Mouse (Mus musculus) thymus, postnatal 0 days (tissue): Measurements from ENCODE around the gene S1pr4. TPM values are rescaled to one million over a fixed set of nuclear protein-coding genes. Genes with fewer than 3 reads are reported as not detected.

Experiments
- DNase-seq: peaks from one replicate; pipeline ENCODE4 v3.0.0-alpha.2; 2015; ENCODE audit warnings: low spot score
- polyA plus RNA-seq: library from polyadenylated mRNA; unstranded; fragments of >200 nt; fragmentation: Nextera tagmentation; extraction: Ambion mirVana; gene quantifications from 2 replicates; pipeline ENCODE4 v1.2.1, GENCODE M21; 2015

The S1pr4 gene
- polyA plus RNA-seq, 1 experiment from 2014 or later = 25.6 TPM

DNA sequence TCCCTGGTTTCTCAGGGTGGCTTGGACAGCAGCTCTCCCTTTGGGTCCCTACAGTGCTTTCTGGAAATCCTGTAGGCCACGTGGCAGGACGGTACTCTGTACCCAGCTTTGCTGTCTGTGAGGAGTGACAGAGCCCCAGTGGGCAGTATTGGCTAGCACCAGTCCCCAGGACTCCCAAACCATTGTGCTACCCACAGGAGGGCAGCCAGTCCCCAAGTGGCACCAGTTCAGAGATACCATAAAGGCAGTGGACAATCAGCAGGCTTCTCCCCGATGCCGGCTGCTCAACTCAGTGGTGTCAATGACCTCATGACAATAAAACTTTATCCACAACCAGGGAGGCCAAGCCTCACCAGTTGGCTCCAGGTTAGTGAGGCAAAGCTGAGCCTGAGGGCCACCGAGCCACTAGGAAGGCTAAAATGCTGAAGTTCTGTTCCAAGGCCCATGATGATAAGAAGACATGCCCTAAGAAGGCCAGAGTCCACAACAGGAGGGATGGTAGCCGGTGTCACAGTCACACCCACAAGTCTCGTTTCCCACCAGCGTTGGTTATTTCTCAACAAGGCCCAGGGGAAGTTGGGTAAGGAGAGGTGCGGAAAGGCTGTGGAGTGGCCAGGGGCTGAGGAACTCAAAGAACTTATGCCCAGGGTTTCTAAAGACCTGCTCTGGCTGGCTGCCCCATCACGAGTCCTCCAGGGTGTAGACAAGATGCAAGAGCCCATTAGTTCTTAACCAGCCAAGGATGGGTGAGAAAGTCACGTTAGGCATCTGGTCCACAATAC, 5.5 kb downstream of the S1pr4 start:
- DNase-seq = no peak

DNA sequence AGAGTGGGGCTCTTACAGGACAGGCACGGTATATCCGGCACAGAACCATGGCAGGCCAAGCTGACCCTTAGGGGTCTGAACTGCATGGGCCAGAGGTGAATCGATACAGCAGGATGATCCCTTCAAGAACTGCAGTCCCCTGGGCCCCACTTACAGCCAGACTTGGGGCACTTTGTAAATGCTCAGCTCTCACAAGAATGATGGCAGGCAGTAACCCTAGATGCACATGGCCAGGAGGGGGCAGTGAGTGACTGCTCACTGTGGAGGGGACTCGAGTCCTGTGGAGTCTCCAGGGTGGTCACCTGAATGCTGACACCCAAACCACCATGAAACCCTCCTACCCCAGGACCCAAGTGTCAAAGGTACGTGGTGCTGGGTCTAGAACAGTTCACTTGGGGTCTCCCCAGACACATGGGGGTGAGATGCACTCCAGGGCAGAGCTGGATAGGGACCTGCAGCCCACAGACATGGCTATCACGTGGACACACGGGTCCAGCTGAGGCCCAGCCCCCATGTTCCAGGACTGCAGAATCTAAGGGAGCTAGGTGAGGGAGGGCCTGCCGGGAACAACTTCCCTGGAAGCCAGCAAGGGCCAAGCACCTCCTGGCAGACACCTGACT, 6.2 kb downstream of the S1pr4 start:
- DNase-seq = peak; percentile 41

DNA sequence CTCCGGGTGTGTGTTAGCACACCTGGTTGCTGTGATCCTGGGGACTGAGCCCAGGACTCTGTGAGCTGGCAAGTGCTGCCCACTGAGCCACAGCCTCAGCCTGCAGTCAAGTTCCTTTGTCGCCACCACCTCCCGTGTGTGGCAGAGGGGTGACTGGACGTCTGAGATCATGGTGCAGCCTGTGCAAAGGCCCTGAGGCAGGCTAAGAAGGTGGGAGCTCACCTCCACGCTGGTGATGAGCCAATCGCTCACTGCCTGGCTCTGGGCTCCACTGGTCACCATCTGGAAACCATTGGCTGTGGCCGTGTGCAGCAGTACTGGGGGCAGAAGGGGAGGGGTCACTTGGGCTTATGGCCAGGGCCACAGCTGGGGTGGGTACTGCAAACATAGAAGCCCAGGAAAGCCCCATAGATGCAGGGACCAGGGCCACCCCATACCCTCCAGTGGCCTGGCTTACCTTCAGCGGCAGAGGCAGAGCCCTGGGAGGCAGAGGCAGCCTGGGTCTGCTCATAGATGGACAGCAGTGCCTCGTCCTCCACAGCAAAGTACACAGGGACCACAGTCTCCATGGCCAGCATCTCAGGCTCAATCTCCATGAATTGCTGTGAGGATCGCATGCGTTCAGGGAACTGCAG, 7.2 kb downstream of the S1pr4 start:
- no peak for DNase-seq

DNA sequence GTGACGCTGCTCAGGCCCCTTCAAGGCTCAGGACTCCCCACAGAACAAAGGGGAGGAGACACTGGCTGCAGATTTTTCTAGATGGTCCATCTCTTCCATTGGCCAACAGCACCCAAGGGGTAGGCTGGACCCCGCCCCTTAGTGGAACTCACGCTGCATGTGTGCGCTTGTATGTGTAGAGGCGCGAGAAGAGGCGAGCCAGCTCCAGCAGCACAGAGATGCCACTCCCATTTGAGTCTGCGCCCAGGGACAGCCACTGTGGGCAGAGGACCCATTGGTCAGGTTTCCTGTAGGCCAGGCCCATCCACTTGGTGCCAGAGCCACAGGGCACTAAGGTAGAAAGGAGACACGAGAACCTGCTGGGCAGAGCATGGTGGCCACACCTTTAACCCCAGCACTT, 8.9 kb downstream of the S1pr4 start:
- no peak for DNase-seq

DNA sequence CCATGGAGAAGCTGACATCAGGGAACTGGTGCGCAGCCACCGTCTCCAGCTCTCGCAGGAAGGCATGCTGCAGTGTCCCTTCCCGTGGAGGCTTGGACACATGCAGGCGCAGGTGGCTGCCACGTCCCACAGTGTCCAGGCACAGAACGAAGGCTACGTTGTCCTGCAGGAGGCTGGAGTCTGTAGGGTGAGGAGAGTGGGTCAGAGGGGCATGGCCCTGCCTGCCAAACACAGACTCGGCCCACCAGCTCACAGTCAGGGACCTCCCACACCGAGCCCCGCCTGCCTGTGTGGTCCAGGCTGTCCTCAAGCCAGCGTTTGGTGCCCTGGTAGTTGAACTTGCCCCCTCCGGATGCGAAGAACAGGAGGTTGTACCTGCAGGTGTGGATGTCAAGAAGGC, 10.0 kb downstream of the S1pr4 start:
- no peak for DNase-seq

DNA sequence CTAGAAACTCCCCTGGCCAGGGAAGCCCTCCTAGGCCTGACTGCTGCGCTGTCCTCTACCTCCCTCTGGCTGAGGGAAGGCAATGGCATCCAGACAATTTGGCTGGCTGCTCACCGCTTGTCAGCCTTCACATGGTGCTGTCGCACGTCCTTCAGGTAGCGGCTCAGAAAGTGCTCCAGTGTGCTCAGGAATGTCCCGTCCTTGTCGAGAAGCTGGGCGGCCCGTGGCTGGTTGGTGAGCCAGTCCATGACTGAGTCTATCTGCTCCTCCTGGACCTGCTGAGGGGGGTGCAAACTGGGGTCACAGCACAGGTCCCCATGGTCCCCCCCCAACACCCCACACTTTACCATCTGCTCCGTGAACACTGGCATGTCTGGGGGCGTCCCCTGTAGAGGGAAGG, 11.9 kb downstream of the S1pr4 start:
- DNase-seq = no peak

DNA sequence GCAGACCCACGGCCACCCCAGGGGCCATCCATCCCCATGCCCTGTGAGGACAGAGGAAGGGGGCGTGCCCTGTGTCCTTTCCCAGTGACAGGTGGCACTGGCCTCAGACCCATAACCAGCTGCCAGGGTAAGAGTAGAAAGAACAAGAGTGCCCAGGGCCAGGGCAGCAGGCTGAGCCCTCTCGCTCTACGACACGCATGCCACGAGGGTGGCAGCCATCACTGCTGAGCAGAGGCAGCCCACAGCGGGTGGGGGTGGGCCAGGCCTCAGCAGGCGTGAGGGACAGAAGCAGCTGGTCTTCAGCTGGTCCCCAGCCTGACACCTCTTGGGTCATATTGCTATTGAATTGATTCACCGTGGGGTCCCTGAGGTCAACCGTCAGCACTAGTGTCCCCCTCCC, 13.4 kb downstream of the S1pr4 start:
- no peak for DNase-seq

DNA sequence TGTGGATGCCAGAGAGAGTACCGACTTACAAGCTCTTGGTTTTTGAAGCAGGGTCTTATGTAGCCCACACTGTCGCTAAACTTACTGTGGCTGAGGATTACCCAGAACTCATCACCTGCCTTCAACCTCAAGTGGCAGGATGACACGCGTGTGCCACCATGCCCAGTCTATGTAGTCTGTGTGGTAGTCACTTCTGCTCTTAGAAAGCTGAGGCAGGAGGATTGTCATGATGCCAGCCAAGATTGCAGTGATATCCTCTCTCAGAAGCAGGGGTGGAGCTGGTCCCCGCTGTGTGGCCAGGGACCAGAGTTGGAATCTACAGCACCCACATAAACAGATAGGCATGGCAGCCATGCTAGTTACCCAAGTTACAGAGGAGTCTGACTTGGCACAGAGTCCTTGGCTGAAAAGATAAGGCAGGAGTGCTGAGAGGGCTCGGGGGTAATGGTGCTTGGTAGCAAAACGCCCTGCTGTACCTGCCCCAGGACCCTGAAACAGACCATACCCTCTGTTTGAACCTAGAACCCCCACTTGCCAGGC, 14.4 kb downstream of the S1pr4 start:
- no peak for DNase-seq

DNA sequence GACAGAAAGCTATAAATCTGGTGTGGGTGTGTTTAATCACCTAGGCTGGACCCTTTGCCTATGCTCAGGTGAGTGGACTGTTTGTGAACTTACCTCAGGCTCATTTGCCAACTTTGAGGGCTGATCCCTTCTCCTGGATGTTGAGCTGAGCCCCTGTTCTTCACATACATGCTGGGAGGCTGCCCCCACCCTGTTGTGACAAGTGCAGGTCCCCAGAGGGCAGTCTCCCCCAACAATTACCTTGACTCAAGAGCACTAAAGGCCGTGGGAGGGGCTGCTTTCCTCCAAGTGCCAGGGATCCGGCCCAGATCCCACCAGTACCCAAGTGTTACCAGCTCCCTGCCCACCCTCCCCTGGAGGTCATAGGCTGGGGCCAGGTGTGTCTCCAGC, 14.9 kb downstream of the S1pr4 start:
- peak; percentile 56 for DNase-seq

DNA sequence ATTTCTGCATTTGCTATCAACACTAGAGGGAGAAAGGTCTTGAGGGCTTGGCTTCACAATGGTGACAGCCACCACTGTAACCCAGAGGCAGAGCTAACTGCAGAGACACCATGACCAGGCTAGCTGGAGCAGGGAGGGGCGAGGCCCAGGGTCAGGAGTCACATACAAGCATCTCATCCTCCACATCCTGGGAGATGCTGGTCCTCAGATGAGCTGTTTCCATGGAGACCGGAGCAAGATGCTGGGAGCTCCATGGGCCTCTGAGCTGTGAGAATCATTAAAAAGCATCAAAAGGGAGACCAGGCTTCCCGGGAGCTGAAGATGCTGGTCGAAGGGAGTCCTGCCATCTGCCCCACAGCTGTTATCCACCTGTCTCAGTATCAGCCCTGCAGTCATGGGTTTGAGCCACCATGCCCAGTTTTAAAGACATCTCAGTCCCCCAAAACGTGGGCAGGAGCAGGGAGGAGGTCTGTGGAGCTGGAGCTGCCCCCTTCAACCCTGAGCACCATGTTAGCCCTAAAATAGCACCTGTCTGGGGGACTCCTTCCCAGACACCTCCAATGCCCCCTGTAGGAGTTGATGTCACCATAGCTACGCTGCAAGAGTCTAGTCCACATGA, 15.4 kb downstream of the S1pr4 start:
- no peak for DNase-seq

DNA sequence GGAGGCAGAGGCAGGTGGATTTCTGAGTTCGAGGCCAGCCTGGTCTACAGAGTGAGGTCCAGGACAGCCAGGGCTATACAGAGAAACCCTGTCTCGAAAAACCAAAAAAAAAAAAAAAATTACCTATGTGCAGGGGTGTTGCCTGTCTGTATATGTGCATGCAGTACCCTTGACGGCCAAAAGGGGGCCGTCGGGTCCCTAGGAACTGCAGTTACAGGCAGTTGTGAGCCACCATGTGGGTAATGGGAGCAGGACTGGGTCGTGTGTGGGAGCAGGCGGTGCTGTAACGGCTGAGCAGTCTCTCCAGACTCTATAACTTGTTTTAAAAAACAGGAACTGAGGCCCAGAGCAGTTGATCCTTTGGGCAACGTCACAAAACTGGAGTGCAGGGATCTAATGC, 15.9 kb downstream of the S1pr4 start:
- DNase-seq = peak; percentile 61

DNA sequence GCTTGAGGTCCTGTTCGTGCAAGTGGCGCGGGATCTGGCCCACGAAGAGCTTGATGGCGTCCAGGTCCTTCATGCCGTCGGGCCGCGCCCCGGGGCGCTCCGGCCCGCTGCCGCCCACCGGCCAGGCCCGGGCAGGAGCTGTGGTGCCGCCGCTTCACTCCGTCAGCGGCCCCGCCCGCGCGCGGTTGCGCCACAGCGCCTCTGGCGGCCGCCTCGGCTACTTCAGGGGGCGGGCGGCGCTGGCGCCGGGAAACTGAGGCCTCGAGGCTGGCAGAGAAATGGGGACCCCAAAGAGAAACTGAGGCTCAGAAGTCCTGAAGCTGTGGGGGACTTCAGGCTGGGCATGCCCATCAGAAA, 17.4 kb downstream of the S1pr4 start, which contains the start of gene Celf5:
TSS of gene Celf5 (minus strand) at position 177 of the 357 bp plus-strand sequence.
- DNase-seq = peak; percentile 61

DNA sequence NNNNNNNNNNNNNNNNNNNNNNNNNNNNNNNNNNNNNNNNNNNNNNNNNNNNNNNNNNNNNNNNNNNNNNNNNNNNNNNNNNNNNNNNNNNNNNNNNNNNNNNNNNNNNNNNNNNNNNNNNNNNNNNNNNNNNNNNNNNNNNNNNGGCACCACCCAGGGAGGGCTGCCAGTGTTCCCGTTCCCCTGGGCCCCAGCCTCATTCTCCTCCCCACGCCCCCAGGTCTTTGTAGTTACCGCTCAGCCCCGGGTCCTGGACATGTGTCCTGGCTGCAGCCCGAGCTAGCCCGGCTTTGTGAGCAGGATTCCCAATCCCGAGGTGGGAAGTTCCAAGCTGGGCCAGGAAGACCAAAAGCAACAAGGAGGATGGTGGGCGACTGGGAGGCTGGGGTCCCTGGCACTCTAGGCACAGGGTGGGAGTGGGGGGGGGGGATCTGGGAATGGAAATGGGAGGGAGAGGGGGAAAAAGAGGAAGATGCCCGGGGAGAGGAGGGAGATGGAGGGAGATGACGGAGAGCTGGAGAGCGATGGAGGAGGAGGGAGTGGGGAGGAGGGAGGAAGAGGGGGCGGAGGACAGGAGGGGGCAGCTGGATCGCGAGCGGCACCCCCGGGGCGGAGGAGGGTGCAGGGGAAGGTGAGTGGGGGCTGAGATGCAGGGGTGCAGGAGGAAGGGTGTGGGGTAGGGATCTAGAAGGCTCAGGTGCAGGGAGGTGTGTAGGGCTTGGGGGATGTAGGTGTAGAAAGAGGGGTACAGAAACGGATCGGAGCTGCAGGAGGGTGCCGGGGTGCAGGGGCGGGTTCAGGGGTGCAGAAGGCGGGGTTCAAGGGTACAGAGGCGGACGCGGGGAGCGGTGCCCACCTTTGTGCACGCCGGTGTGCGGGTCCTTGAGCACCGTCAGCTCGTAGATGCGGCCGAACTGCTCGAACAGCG, 18.1 kb downstream of the S1pr4 start:
- no peak for DNase-seq

DNA sequence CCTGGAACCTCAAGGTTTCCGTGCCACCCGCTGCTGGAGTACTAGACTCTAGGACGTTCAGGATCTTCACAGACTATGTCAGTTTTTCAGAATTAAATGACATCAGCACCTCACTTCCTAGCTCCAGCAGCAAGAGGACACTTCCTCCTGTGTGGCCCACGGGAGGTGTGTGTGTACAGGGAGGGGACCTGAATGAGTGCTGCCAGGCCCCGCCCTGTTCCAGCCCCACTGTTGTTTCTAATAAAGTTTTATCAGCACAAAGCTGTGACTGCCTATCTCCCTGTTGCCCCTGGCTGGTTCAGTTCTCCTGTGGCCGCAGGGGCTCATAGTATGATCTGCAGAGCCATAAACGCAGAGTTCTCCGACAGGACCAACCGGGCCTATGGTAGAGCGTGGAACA, 25.5 kb downstream of the S1pr4 start:
- no peak for DNase-seq

DNA sequence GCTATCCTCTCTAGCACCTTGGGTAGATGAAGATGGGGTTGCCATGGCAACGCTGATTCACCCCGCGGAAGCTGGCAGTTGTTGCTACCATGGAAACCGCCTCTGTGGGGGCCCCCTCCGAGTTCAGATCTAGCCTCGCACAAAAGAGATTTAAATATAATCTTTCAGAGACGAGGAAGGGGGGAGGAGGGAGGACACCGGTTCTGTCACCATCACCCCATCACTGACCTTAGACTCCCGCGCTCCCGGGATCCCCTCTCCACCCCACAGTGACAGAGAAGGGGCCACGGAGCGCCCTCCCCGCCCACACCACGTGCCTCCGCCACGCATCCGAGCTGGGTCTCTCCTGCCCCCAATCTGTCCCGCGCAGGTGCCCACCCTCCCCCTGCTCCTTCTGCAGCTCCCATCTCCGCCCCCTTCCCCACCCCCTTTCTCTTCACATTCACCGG, 26.9 kb downstream of the S1pr4 start:
- peak; percentile 75 for DNase-seq

DNA sequence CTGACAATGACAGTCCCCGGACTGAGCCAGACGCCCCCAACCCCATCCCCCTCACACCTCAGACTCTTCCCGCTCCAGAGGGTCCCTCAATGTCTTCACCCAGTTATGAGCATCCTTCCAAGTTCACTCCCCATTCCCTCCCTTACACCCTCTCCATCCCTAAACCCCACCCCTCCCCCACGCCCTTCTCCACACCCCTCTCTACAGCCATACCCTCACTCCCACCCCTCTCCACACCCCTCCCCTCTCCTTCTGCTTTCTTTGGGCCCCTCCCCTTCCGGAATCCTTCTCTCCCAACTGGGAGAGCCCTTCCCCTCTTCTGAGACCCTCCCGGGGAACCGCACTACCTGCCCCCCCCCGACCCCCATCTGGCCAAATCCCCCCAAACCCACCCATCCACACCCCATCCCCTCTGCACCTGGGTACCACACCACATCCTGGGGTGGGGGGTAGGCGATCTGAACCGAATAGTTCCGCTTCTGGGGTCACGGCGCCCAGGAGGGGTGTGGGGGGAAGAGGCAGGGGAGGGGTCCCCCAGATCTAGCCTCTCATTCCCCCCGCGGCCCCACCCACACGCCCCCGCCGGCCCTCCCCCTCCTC, 27.4 kb downstream of the S1pr4 start:
- DNase-seq = no peak

DNA sequence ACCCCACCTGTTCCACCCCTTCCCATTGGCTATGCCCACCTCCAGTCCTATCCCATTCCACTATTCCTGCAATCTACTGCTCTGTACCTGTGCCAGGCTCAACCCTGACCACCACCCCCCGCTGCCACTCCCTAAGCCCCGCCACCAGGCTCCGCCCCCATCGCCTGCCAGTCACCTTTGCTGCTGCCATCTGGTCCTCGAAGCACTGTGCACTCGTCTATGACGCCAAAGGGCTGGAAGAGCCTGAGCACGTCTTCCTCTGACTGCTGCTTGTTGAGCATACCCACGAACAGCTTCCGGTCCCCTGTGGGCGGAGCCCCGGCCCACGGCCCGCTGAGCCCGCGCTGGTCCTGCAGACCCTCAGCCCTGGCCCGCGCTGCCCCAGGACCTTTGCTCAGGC, 29.5 kb downstream of the S1pr4 start:
- DNase-seq = peak; percentile 28

DNA sequence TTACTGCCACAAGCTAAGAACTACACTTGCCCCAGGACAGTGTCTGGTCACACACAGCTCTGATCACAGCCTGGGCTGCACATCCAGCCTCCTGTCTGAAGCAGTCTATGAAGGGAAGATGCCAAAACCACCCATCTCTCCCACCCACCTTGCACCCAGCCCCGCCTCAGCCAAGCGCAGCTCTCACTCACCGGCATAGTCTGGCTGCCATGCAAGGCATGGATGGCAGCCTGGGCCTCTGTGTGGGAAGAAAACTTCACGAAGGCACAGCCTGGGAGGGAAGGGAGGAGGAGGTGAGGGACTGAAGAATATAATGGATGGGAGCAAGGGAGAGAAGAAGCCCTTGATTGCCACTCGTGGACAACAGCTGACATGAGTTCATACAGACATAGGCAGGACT, 30.7 kb downstream of the S1pr4 start:
- no peak for DNase-seq

DNA sequence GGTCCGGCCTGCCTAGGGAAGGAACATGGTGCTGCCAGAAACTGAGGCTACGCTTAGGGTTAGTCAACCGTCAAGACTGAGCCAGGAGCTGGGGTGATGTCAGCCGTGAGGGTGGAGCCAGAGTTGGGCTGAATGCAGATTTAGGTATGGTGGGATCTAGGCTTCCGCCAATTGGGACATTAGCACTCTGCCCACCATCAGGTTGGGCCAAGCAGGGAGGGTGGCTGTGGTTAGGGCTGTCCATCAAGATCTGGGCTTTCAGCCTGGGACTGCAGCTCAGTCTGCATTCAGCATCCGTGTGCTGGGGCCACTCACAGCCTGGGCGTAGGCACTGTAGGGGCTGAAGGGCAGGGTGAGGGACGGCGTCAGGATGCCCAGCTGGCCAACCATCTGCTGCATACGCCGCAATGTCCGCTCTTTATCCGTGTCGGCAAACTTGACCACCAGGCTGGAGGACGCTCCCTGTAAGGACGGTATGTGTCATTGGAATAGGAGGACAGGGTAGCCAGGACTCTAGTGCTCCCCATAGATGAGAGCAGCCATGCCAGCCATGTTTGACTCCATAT, 32.2 kb downstream of the S1pr4 start:
- no peak for DNase-seq

DNA sequence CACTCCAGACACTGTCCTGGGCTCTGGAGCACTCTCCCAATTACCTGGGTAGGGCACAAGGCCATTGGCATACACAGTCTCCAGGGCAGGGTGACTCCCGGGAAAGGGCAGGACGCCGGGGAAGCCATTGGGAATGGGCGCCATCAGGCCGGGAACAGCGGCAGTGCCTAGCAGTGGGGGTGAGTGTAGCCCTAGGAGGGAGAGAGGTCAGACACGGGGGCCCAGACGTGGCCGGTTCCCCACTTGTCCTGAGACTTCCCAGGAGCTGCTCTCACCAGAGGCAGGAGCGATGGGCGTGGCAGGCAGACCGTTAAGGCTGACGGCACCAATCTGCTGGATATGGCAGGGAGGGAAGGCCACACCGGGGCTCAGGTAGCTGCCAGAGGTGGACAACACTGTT, 33.1 kb downstream of the S1pr4 start:
- no peak for DNase-seq
